Comparison of ENCODE assay signal across 8 mouse cellular contexts in the genomic region with DNA sequence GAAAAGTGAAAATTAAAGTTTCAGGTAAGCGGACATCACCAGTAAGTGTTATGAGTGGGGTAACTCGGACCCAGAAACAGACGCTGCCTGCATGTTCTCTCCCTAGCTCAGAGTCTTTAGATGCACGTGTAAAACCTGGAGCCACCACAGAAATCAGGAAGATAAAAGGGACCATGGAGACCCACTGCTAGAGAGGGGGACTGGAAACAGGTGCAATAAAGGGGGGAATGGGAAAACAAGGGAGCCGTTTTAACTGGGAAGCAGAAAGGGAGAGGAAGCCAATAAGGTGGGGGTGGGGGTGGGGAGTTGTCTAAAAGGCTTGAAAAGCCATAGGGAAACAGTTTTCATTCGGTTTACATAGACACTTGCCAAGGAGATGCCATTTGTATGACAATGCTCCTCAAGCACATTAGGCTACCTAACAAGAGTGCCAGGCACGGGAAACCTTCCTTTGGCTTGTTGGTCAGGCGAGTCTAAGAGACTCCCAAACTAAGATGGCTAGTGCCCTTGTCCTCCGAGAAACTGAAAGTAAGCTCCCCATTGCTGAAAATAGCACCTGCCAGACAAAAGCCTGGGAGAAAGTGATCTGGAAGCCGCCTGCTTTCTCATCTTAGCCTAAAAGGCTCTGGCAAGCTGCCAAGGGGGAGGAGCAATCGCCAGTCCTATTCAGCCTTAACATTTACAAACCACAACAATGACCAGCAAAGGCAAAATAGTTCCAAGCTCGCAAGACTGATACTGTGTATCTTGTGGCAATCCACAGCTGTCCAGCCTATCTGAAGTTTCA. TPM values are rescaled to one million over a fixed set of nuclear protein-coding genes. Genes with fewer than 3 reads are reported as not detected.
DNase-seq lines count a peak whose midpoint lies in the region; ATAC-seq and TF ChIP-seq lines count a peak whose summit lies in the region.

No protein-coding gene starts in this region.

- no peaks in the 10 kb centered on the region; the same call in 1 of the 2 replicates for H3K4me1 ChIP-seq in neural tube, embryonic 11.5 days (ENCODE audit: control insufficient read depth, insufficient read depth, low read length)
- H3K4me1 ChIP-seq in forebrain, embryonic 14.5 days (ENCODE audit: control insufficient read depth, insufficient read depth, low read length): peaks cover 13% of the 10 kb centered on the region; the same call in 1 of the 2 replicates
- peaks cover 12% of the 10 kb centered on the region for H3K4me1 ChIP-seq in hindbrain, embryonic 15.5 days (replicated peaks)
- H3K4me1 ChIP-seq in lung, adult 2 months (ENCODE audit: control insufficient read depth, insufficient read depth, low read length): no peaks in the 10 kb centered on the region; the same call in 1 of the 2 replicates
- peaks cover 16% of the 10 kb centered on the region for H3K4me1 ChIP-seq in neural tube, embryonic 15.5 days

- TF ChIP-seq CTCF in lung, adult 2 months (IDR thresholded peaks at IDR 0.05; ENCODE audit: insufficient read depth, low read length): no peak

- no peak overlapping the region for H3K4me3 ChIP-seq in neural tube, embryonic 11.5 days (ENCODE audit: low read depth, low read length)
- peak overlapping the region; percentile 21 for H3K4me3 ChIP-seq in forebrain, embryonic 14.5 days (ENCODE audit: low read depth, low read length)
- peak overlapping the region; percentile 22 for H3K4me3 ChIP-seq in hindbrain, embryonic 15.5 days
- no peak overlapping the region for H3K4me3 ChIP-seq in lung, adult 2 months (replicated peaks; ENCODE audit: extremely low read depth, low read depth, low read length)
- peak overlapping the region; percentile 23 for H3K4me3 ChIP-seq in neural tube, embryonic 15.5 days (replicated peaks)

- no peak for TF ChIP-seq POLR2A in lung, adult 2 months (IDR thresholded peaks at IDR 0.05; ENCODE audit: borderline replicate concordance, extremely low read depth, low read depth, low read length)

- no peak overlapping the region for H3K27ac ChIP-seq in neural tube, embryonic 11.5 days (ENCODE audit: low read depth, low read length)
- H3K27ac ChIP-seq in forebrain, embryonic 14.5 days (ENCODE audit: low read depth, low read length): peak overlapping the region; percentile 65; the same call in 1 of the 2 replicates
- H3K27ac ChIP-seq in hindbrain, embryonic 15.5 days (replicated peaks): peak overlapping the region; percentile 47
- peak overlapping the region; percentile 60 for H3K27ac ChIP-seq in neural tube, embryonic 15.5 days (replicated peaks)

- peak overlapping the region; percentile 24; the same call in 1 of the 2 replicates for H3K4me2 ChIP-seq in neural tube, embryonic 11.5 days (ENCODE audit: low read depth)
- peak overlapping the region; percentile 53 for H3K4me2 ChIP-seq in forebrain, embryonic 14.5 days (ENCODE audit: low read length)
- peak overlapping the region; percentile 43 for H3K4me2 ChIP-seq in hindbrain, embryonic 15.5 days
- peak overlapping the region; percentile 50 for H3K4me2 ChIP-seq in neural tube, embryonic 15.5 days

- H3K9ac ChIP-seq in neural tube, embryonic 11.5 days (ENCODE audit: low read length): peak overlapping the region; percentile 32; the same call in 1 of the 2 replicates
- H3K9ac ChIP-seq in forebrain, embryonic 14.5 days (ENCODE audit: low read length): peak overlapping the region; percentile 40; the same call in 1 of the 2 replicates
- H3K9ac ChIP-seq in hindbrain, embryonic 15.5 days: no peak overlapping the region; the same call in 1 of the 2 replicates
- H3K9ac ChIP-seq in neural tube, embryonic 15.5 days (replicated peaks): 0 out of 2 replicates have a peak overlapping the region, but pooled peaks have one; percentile 11

- WGBS in neural tube, embryonic 11.5 days: 46% methylated on average over 12 of the region's 12 CpGs
- 16% methylated on average over 12 of the region's 12 CpGs for WGBS in forebrain, embryonic 14.5 days
- 37% methylated on average over 12 of the region's 12 CpGs for WGBS in hindbrain, embryonic 15.5 days
- 47% methylated on average over 12 of the region's 12 CpGs for WGBS in lung, adult 2 months
- WGBS in neural tube, embryonic 15.5 days: 20% methylated on average over 12 of the region's 12 CpGs

- peaks cover 10% of the 10 kb centered on the region for H3K36me3 ChIP-seq in neural tube, embryonic 11.5 days (ENCODE audit: control insufficient read depth, insufficient read depth, low read length)
- H3K36me3 ChIP-seq in forebrain, embryonic 14.5 days (ENCODE audit: control insufficient read depth, insufficient read depth, low read length): peaks cover 38% of the 10 kb centered on the region
- peaks cover 38% of the 10 kb centered on the region for H3K36me3 ChIP-seq in hindbrain, embryonic 15.5 days
- H3K36me3 ChIP-seq in neural tube, embryonic 15.5 days: peaks cover 36% of the 10 kb centered on the region

- H3K27me3 ChIP-seq in neural tube, embryonic 11.5 days (ENCODE audit: control insufficient read depth, insufficient read depth, low read length): no peaks in the 10 kb centered on the region
- H3K27me3 ChIP-seq in forebrain, embryonic 14.5 days (replicated peaks; ENCODE audit: control insufficient read depth, insufficient read depth, low read length): no peaks in the 10 kb centered on the region
- no peaks in the 10 kb centered on the region for H3K27me3 ChIP-seq in hindbrain, embryonic 15.5 days
- no peaks in the 10 kb centered on the region for H3K27me3 ChIP-seq in neural tube, embryonic 15.5 days (replicated peaks)

- DNase-seq in neural tube, embryonic 11.5 days (ENCODE audit: low spot score): peak; percentile 61
- no peak for DNase-seq in neural tube, embryonic 10.5 days (ENCODE audit: extremely low spot score, low spot score)
- peak; percentile 35 for DNase-seq in adrenal gland, adult 8-10 months
- peak; percentile 85 for DNase-seq in forebrain, embryonic 14.5 days (ENCODE audit: low spot score)
- peak; percentile 41 for DNase-seq in lung, adult 2 months
- no peak for DNase-seq in layer of hippocampus, adult 9-11 months

- ATAC-seq in neural tube, embryonic 11.5 days (ENCODE audit: insufficient read depth, low FRiP score, low TSS enrichment): peak; percentile 48; the same call in 1 of the 2 replicates
- peak; percentile 85 for ATAC-seq in forebrain, embryonic 14.5 days
- peak; percentile 58; the same call in 1 of the 2 replicates for ATAC-seq in hindbrain, embryonic 15.5 days (ENCODE audit: low FRiP score, low read depth)
- ATAC-seq in neural tube, embryonic 15.5 days (ENCODE audit: low FRiP score): peak; percentile 38

- H3K9me3 ChIP-seq in neural tube, embryonic 11.5 days (ENCODE audit: control insufficient read depth, low read length): no peaks in the 10 kb centered on the region
- H3K9me3 ChIP-seq in forebrain, embryonic 14.5 days (replicated peaks; ENCODE audit: control insufficient read depth, low read length): no peaks in the 10 kb centered on the region
- no peaks in the 10 kb centered on the region for H3K9me3 ChIP-seq in hindbrain, embryonic 15.5 days
- H3K9me3 ChIP-seq in neural tube, embryonic 15.5 days (replicated peaks): no peaks in the 10 kb centered on the region

RNA-seq across cellular contexts. Expression of gene Got2, which starts 10.0 kb away (rescaled TPM):
- polyA plus RNA-seq in neural tube, embryonic 11.5 days (2014; fragmentation: Nextera tagmentation; extraction: Ambion mirVana): 81.2 and 84.2 TPM in 2 replicates
- 100 to 1,000 TPM; 137 to 150 (median 143) TPM for total RNA-seq in adrenal gland, adult 8-10 months (2022)
- polyA plus RNA-seq in forebrain, embryonic 14.5 days (2014; fragmentation: Nextera tagmentation; extraction: Ambion mirVana): 107 and 116 TPM in 2 replicates
- polyA plus RNA-seq in hindbrain, embryonic 15.5 days (2015; fragmentation: Nextera tagmentation; extraction: Ambion mirVana): 223 and 227 TPM in 2 replicates
- 51.4 and 70.8 TPM in 2 replicates for polyA plus RNA-seq in lung, adult 2 months (2012; rRNA removed)
- 235 and 242 TPM in 2 replicates for polyA plus RNA-seq in neural tube, embryonic 15.5 days (2015; fragmentation: Nextera tagmentation; extraction: Ambion mirVana)

RNA-seq across cellular contexts. Expression of gene Slc38a7, which starts 25.0 kb away (rescaled TPM):
- polyA plus RNA-seq in neural tube, embryonic 11.5 days (2014; fragmentation: Nextera tagmentation; extraction: Ambion mirVana): 16.0 and 17.4 TPM in 2 replicates
- 10 to 100 TPM; 21.9 to 27.3 (median 26.1) TPM for total RNA-seq in adrenal gland, adult 8-10 months (2022)
- polyA plus RNA-seq in forebrain, embryonic 14.5 days (2014; fragmentation: Nextera tagmentation; extraction: Ambion mirVana): 25.4 and 27.5 TPM in 2 replicates
- 25.0 and 26.1 TPM in 2 replicates for polyA plus RNA-seq in hindbrain, embryonic 15.5 days (2015; fragmentation: Nextera tagmentation; extraction: Ambion mirVana)
- 21.8 and 26.3 TPM in 2 replicates for polyA plus RNA-seq in lung, adult 2 months (2012; rRNA removed)
- 21.2 and 23.0 TPM in 2 replicates for polyA plus RNA-seq in neural tube, embryonic 15.5 days (2015; fragmentation: Nextera tagmentation; extraction: Ambion mirVana)

RNA-seq across cellular contexts. Expression of gene Sap18b, which starts 53.2 kb away (rescaled TPM):
- 348 and 353 TPM in 2 replicates for polyA plus RNA-seq in neural tube, embryonic 11.5 days (2014; fragmentation: Nextera tagmentation; extraction: Ambion mirVana)
- 100 to 1,000 TPM in 2 of 4 experiments, 10 to 100 TPM in 2; 70.8 to 216 (median 120) TPM for total RNA-seq in adrenal gland, adult 8-10 months (2022)
- polyA plus RNA-seq in forebrain, embryonic 14.5 days (2014; fragmentation: Nextera tagmentation; extraction: Ambion mirVana): 271 and 294 TPM in 2 replicates
- polyA plus RNA-seq in hindbrain, embryonic 15.5 days (2015; fragmentation: Nextera tagmentation; extraction: Ambion mirVana): 235 and 255 TPM in 2 replicates
- polyA plus RNA-seq in lung, adult 2 months (2012; rRNA removed): 30.0 and 33.3 TPM in 2 replicates
- 256 and 276 TPM in 2 replicates for polyA plus RNA-seq in neural tube, embryonic 15.5 days (2015; fragmentation: Nextera tagmentation; extraction: Ambion mirVana)

Comparison
In these comparisons a context has a peak if more than half of its experiments do, and no peak if none do; other contexts are left out.
1. DNase-seq: peak in neural tube, embryonic 11.5 days (single experiment), adrenal gland, adult 8-10 months (single experiment), forebrain, embryonic 14.5 days (single experiment) and lung, adult 2 months (single experiment); none in neural tube, embryonic 10.5 days (single experiment) and layer of hippocampus, adult 9-11 months (single experiment).
2. H3K4me3 ChIP-seq: peak in forebrain, embryonic 14.5 days (single experiment), hindbrain, embryonic 15.5 days (single experiment) and neural tube, embryonic 15.5 days (single experiment); none in neural tube, embryonic 11.5 days (single experiment) and lung, adult 2 months (single experiment).
3. Peak in every context shown above with its lines, with median percentiles within 50 percentile points of each other: ATAC-seq and H3K4me2 ChIP-seq.